Mouse (Mus musculus): Measurements from ENCODE around the gene Pdf. TPM values are rescaled to one million over a fixed set of nuclear protein-coding genes. Genes with fewer than 3 reads are reported as not detected.

The Pdf gene
- polyA plus RNA-seq, 1 experiment from 2014 or later, result 26.7 TPM

- no peak for ATAC-seq
- TF ChIP-seq CTCF (IDR thresholded peaks at IDR 0.05) (no peak), EP300 (IDR thresholded peaks at IDR 0.05) (no peak)
- no peak for DNase-seq (ENCODE audit: low spot score)
- Histone ChIP-seq H3K9me3 (ENCODE audit: low read length) (no peaks in the 10 kb centered on the region), H3K4me2 (replicated peaks; ENCODE audit: low read depth, low read length) (no peak overlapping the region), H3K9ac (replicated peaks; ENCODE audit: low read depth) (no peak overlapping the region), H3K36me3 (ENCODE audit: insufficient read depth, low read length) (peaks cover 9% of the 10 kb centered on the region; the same call in 1 of the 2 replicates), H3K4me1 (ENCODE audit: insufficient read depth, low read depth, low read length) (no peaks in the 10 kb centered on the region; the same call in 1 of the 2 replicates), H3K4me3 (ENCODE audit: low read depth, low read length) (no peak overlapping the region), H3K27me3 (replicated peaks; ENCODE audit: insufficient read depth, low read length) (no peaks in the 10 kb centered on the region), H3K27ac (ENCODE audit: low read length) (no peak overlapping the region)
- 78% methylated on average over 1 of the region's 1 CpGs for WGBS
These were observed 14.2 kb upstream of the Pdf start for GRCm38 (mm10) chr8:107062613-107063012.

GRCm38 (mm10) chr8:107056973-107057369, 8.6 kb upstream of the Pdf start:
- Histone ChIP-seq H3K27me3 (replicated peaks; ENCODE audit: insufficient read depth, low read length) (no peaks in the 10 kb centered on the region), H3K4me3 (ENCODE audit: low read depth, low read length) (peak overlapping the region; percentile 79), H3K9ac (replicated peaks; ENCODE audit: low read depth) (peak overlapping the region; percentile 75), H3K27ac (ENCODE audit: low read length) (peak overlapping the region; percentile 90; the same call in 1 of the 2 replicates), H3K36me3 (ENCODE audit: insufficient read depth, low read length) (peaks cover 20% of the 10 kb centered on the region; the same call in 1 of the 2 replicates), H3K9me3 (ENCODE audit: low read length) (no peaks in the 10 kb centered on the region), H3K4me1 (ENCODE audit: insufficient read depth, low read depth, low read length) (peaks cover 8% of the 10 kb centered on the region; the same call in 1 of the 2 replicates), H3K4me2 (replicated peaks; ENCODE audit: low read depth, low read length) (peak overlapping the region; percentile 89)
- 1% methylated on average over 33 of the region's 33 CpGs for WGBS
- no peak for DNase-seq (ENCODE audit: low spot score)
- ATAC-seq, result peak; percentile 45
- TF ChIP-seq EP300 (IDR thresholded peaks at IDR 0.05), result no peak
- peak; percentile 36; the same call in 1 of the 2 replicates for TF ChIP-seq CTCF (IDR thresholded peaks at IDR 0.05)

GRCm38 (mm10) chr8:107056076-107056972, 7.9 kb upstream of the Pdf start, which contains the start of the genes Cog8 and Nip7:
TSS of gene Cog8 (minus strand) at chr8:107056689.
TSS of gene Nip7 (plus strand) at chr8:107056877.
- H3K4me2 ChIP-seq (replicated peaks; ENCODE audit: low read depth, low read length), result peak within 1 kb of the TSS; percentile 89
- peak; percentile 96 for ATAC-seq
- H3K4me1 ChIP-seq (ENCODE audit: insufficient read depth, low read depth, low read length), result peaks cover 8% of the 10 kb centered on the region; the same call in 1 of the 2 replicates
- TF ChIP-seq EP300 (IDR thresholded peaks at IDR 0.05) (peak; percentile 83), CTCF (IDR thresholded peaks at IDR 0.05) (no peak)
- DNase-seq (ENCODE audit: low spot score), result peak; percentile 99
- H3K27ac ChIP-seq (ENCODE audit: low read length), result peak within 1 kb of the TSS; percentile 90
- WGBS, result under 1% methylated on average over 88 of the region's 88 CpGs
- peaks cover 21% of the 10 kb centered on the region; the same call in 1 of the 2 replicates for H3K36me3 ChIP-seq (ENCODE audit: insufficient read depth, low read length)
- no peaks in the 10 kb centered on the region for H3K9me3 ChIP-seq (ENCODE audit: low read length)
- H3K27me3 ChIP-seq (replicated peaks; ENCODE audit: insufficient read depth, low read length), result no peaks in the 10 kb centered on the region
- peak within 1 kb of the TSS; percentile 75 for H3K9ac ChIP-seq (replicated peaks; ENCODE audit: low read depth)
- peak within 1 kb of the TSS; percentile 79 for H3K4me3 ChIP-seq (ENCODE audit: low read depth, low read length)

- 0 out of 2 replicates have a peak, but pooled peaks cover 12% of the 10 kb centered on the region for H3K36me3 ChIP-seq (ENCODE audit: insufficient read depth, low read length)
- TF ChIP-seq CTCF (IDR thresholded peaks at IDR 0.05), result no peak
- TF ChIP-seq EP300 (IDR thresholded peaks at IDR 0.05), result no peak
- H3K27ac ChIP-seq (ENCODE audit: low read length), result no peak overlapping the region
- no peak overlapping the region for H3K4me2 ChIP-seq (replicated peaks; ENCODE audit: low read depth, low read length)
- DNase-seq (ENCODE audit: low spot score), result no peak
- no peaks in the 10 kb centered on the region for H3K9me3 ChIP-seq (ENCODE audit: low read length)
- H3K27me3 ChIP-seq (replicated peaks; ENCODE audit: insufficient read depth, low read length), result no peaks in the 10 kb centered on the region
- H3K4me1 ChIP-seq (ENCODE audit: insufficient read depth, low read depth, low read length), result 0 out of 2 replicates have a peak, but pooled peaks cover 3% of the 10 kb centered on the region
- H3K9ac ChIP-seq (replicated peaks; ENCODE audit: low read depth), result no peak overlapping the region
- ATAC-seq, result no peak
- no peak overlapping the region for H3K4me3 ChIP-seq (ENCODE audit: low read depth, low read length)
- WGBS, result 94% methylated on average over 8 of the region's 8 CpGs
These were observed 3.6 kb upstream of the Pdf start for GRCm38 (mm10) chr8:107052046-107052445.

- no peak overlapping the region for H3K4me3 ChIP-seq (ENCODE audit: low read depth, low read length)
- no peak overlapping the region for H3K4me2 ChIP-seq (replicated peaks; ENCODE audit: low read depth, low read length)
- no peak overlapping the region for H3K9ac ChIP-seq (replicated peaks; ENCODE audit: low read depth)
- no peaks in the 10 kb centered on the region for H3K27me3 ChIP-seq (replicated peaks; ENCODE audit: insufficient read depth, low read length)
- 94% methylated on average over 4 of the region's 4 CpGs for WGBS
- H3K36me3 ChIP-seq (ENCODE audit: insufficient read depth, low read length), result peaks cover 26% of the 10 kb centered on the region; the same call in 1 of the 2 replicates
- no peak for ATAC-seq
- H3K27ac ChIP-seq (ENCODE audit: low read length), result no peak overlapping the region
- TF ChIP-seq EP300 (IDR thresholded peaks at IDR 0.05) (no peak), CTCF (IDR thresholded peaks at IDR 0.05) (no peak)
- H3K4me1 ChIP-seq (ENCODE audit: insufficient read depth, low read depth, low read length), result no peaks in the 10 kb centered on the region
- DNase-seq (ENCODE audit: low spot score), result no peak
- no peaks in the 10 kb centered on the region for H3K9me3 ChIP-seq (ENCODE audit: low read length)
These were observed 1.1 kb upstream of the Pdf start for GRCm38 (mm10) chr8:107049480-107049879.

- Histone ChIP-seq H3K4me1 (ENCODE audit: insufficient read depth, low read depth, low read length) (no peaks in the 10 kb centered on the region), H3K4me2 (replicated peaks; ENCODE audit: low read depth, low read length) (peak overlapping the region; percentile 91; the same call in 1 of the 2 replicates), H3K27me3 (replicated peaks; ENCODE audit: insufficient read depth, low read length) (no peaks in the 10 kb centered on the region), H3K4me3 (ENCODE audit: low read depth, low read length) (no peak overlapping the region), H3K9ac (replicated peaks; ENCODE audit: low read depth) (no peak overlapping the region), H3K27ac (ENCODE audit: low read length) (no peak overlapping the region), H3K36me3 (ENCODE audit: insufficient read depth, low read length) (peaks cover 40% of the 10 kb centered on the region; the same call in 1 of the 2 replicates), H3K9me3 (ENCODE audit: low read length) (no peaks in the 10 kb centered on the region)
- DNase-seq (ENCODE audit: low spot score) (no peak), ATAC-seq (no peak)
- WGBS, result 80% methylated on average over 5 of the region's 5 CpGs
- no peak for TF ChIP-seq CTCF (IDR thresholded peaks at IDR 0.05)
- no peak for TF ChIP-seq EP300 (IDR thresholded peaks at IDR 0.05)
These were observed 1.4 kb downstream of the Pdf start for GRCm38 (mm10) chr8:107046976-107047375.
